Mouse (Mus musculus) MEL (cell line): ENCODE measurements around the gene Vstm2l. TPM values are rescaled to one million over a fixed set of nuclear protein-coding genes. Genes with fewer than 3 reads are reported as not detected.

ENCODE experiments used
- DNase-seq: peaks from one replicate; pipeline ENCODE4 v3.0.0; 2011; ENCODE audit warnings: low read depth, low spot score
- H3K27ac ChIP-seq: 2 replicates; pipeline ENCODE4 v1.5.1; 2012; ENCODE audit warnings: low read depth, mild to moderate bottlenecking, control low read depth, low read length, moderate library complexity; ENCODE audit not compliant: control insufficient read depth
- H3K27me3 ChIP-seq, 2 experiments: fragments of 150-350 bp in 1 of 2; sonication (generic) in 1 of 2; 2 replicates each; pipeline ENCODE4 v1.6.1; 2012; ENCODE audit warnings: low read length in 2 of 2, mild to moderate bottlenecking in 2 of 2, improper control_type of control experiment in 1 of 2, moderate library complexity in 1 of 2; ENCODE audit not compliant: insufficient read depth in 2 of 2, control insufficient read depth in 1 of 2
- H3K36me3 ChIP-seq, 2 experiments: 2 replicates each; pipeline ENCODE4 v1.6.1; 2012 to 2014; ENCODE audit warnings: low read length in 2 of 2, improper control_type of control experiment in 1 of 2, inconsistent platforms in 1 of 2, mild to moderate bottlenecking in 1 of 2; ENCODE audit not compliant: insufficient read depth in 2 of 2, control insufficient read depth in 1 of 2
- H3K4me1 ChIP-seq, 2 experiments: fragments of 150-350 bp in 1 of 2; sonication (generic) in 1 of 2; 2 replicates each; pipeline ENCODE4 v1.6.1; 2012; ENCODE audit warnings: low read length in 2 of 2, improper control_type of control experiment in 1 of 2, mild to moderate bottlenecking in 1 of 2; ENCODE audit not compliant: insufficient read depth in 2 of 2, control insufficient read depth in 1 of 2
- H3K4me3 ChIP-seq, 2 experiments: fragments of 150-350 bp in 1 of 2; sonication (generic) in 1 of 2; 2 replicates each; pipeline ENCODE4 v1.5.1; 2012; ENCODE audit warnings: low read depth in 2 of 2, low read length in 2 of 2, mild to moderate bottlenecking in 2 of 2, moderate library complexity in 2 of 2, control low read depth in 1 of 2, improper control_type of control experiment in 1 of 2; ENCODE audit not compliant: control insufficient read depth in 1 of 2, insufficient read depth in 1 of 2
- H3K79me2 ChIP-seq: 2 replicates; pipeline ENCODE4 v1.6.1; 2012; ENCODE audit warnings: mild to moderate bottlenecking, low read length, moderate library complexity; ENCODE audit not compliant: control insufficient read depth, poor library complexity, insufficient read depth
- H3K9ac ChIP-seq: 2 replicates; pipeline ENCODE4 v1.6.1; 2012; ENCODE audit warnings: low read depth, mild to moderate bottlenecking, control low read depth, low read length, moderate library complexity; ENCODE audit not compliant: control insufficient read depth, poor library complexity, severe bottlenecking
- H3K9me3 ChIP-seq: fragments of 150-350 bp; sonication (generic); replicated peaks from 2 replicates; pipeline ENCODE4 v1.6.1; 2012; ENCODE audit warnings: mild to moderate bottlenecking, low read length, improper control_type of control experiment, moderate library complexity; ENCODE audit not compliant: insufficient read depth
- CHD2 ChIP-seq: IDR thresholded peaks from 2 replicates; pipeline ENCODE4 v1.6.1; 2011; ENCODE audit warnings: low read length, improper control_type of control experiment
- CTCF ChIP-seq, 3 experiments: IDR thresholded peaks in 2 of 3; conservative IDR thresholded peaks in 1 of 3; 2 replicates each; pipeline ENCODE4 v1.5.1; 2011 to 2012; ENCODE audit warnings: low read length in 3 of 3, low read depth in 2 of 3, mild to moderate bottlenecking in 2 of 3, improper control_type of control experiment in 1 of 3, inconsistent platforms in 1 of 3, mixed read lengths in 1 of 3, moderate library complexity in 1 of 3; ENCODE audit not compliant: control insufficient read depth in 1 of 3, insufficient read depth in 1 of 3, poor library complexity in 1 of 3, severe bottlenecking in 1 of 3
- E2F4 ChIP-seq: IDR thresholded peaks from 2 replicates; pipeline ENCODE4 v1.6.1; 2011; ENCODE audit warnings: low read depth, low read length, improper control_type of control experiment, borderline replicate concordance
- ELF1 ChIP-seq: IDR thresholded peaks from 2 replicates; pipeline ENCODE4 v1.6.1; 2014; ENCODE audit warnings: low read depth, mild to moderate bottlenecking, inconsistent platforms, low read length, improper control_type of control experiment, moderate library complexity
- EP300 ChIP-seq, 2 experiments: IDR thresholded peaks; 2 replicates each; pipeline ENCODE4 v1.6.1; 2011; ENCODE audit warnings: improper control_type of control experiment in 2 of 2, low read length in 2 of 2, low read depth in 1 of 2, mild to moderate bottlenecking in 1 of 2
- ETS1 ChIP-seq: IDR thresholded peaks from 2 replicates; pipeline ENCODE4 v1.6.1; 2012; ENCODE audit warnings: low read depth, mild to moderate bottlenecking, inconsistent platforms, low read length, improper control_type of control experiment, moderate library complexity
- GABPA ChIP-seq: IDR thresholded peaks from 2 replicates; pipeline ENCODE4 v1.6.1; 2012; ENCODE audit warnings: low read depth, mild to moderate bottlenecking, inconsistent platforms, low read length, improper control_type of control experiment, moderate library complexity
- JUND ChIP-seq: IDR thresholded peaks from 2 replicates; pipeline ENCODE4 v1.6.1; 2011; ENCODE audit warnings: low read depth, mild to moderate bottlenecking, improper control_type of control experiment, low read length
- MAFK ChIP-seq: IDR thresholded peaks from 2 replicates; pipeline ENCODE4 v1.6.1; 2011; ENCODE audit warnings: low read depth, mild to moderate bottlenecking, low read length, improper control_type of control experiment, borderline replicate concordance
- MAX ChIP-seq: IDR thresholded peaks from 2 replicates; pipeline ENCODE4 v1.6.1; 2011; ENCODE audit warnings: low read length, improper control_type of control experiment
- MAZ ChIP-seq: IDR thresholded peaks from 2 replicates; pipeline ENCODE4 v1.6.1; 2012; ENCODE audit warnings: low read depth, mild to moderate bottlenecking, inconsistent platforms, low read length, improper control_type of control experiment
- NELFE ChIP-seq: IDR thresholded peaks from 2 replicates; pipeline ENCODE4 v1.6.1; 2011; ENCODE audit warnings: low read depth, low read length, improper control_type of control experiment
- POLR2AphosphoS2 ChIP-seq: IDR thresholded peaks from 2 replicates; pipeline ENCODE4 v1.6.1; 2011; ENCODE audit warnings: low read length, improper control_type of control experiment
- POLR2AphosphoS5 ChIP-seq: IDR thresholded peaks from 2 replicates; pipeline ENCODE4 v1.6.1; 2012; ENCODE audit warnings: low read depth, borderline replicate concordance, mild to moderate bottlenecking, inconsistent platforms, low read length, moderate library complexity, mixed read lengths
- RCOR1 ChIP-seq: IDR thresholded peaks from 2 replicates; pipeline ENCODE4 v1.6.1; 2012; ENCODE audit warnings: low read depth, mild to moderate bottlenecking, inconsistent platforms, low read length, improper control_type of control experiment
- SIN3A ChIP-seq: IDR thresholded peaks from 2 replicates; pipeline ENCODE4 v1.6.1; 2012; ENCODE audit warnings: low read length, improper control_type of control experiment, inconsistent platforms
- SMC3 ChIP-seq: IDR thresholded peaks from 2 replicates; pipeline ENCODE4 v1.6.1; 2011; ENCODE audit warnings: low read depth, low read length, improper control_type of control experiment
- TBP ChIP-seq: IDR thresholded peaks from 2 replicates; pipeline ENCODE4 v1.8.0; 2011; ENCODE audit warnings: low read depth, low read length, improper control_type of control experiment
- TCF12 ChIP-seq: IDR thresholded peaks from 2 replicates; pipeline ENCODE4 v1.6.1; 2014; ENCODE audit warnings: low read depth, mild to moderate bottlenecking, inconsistent platforms, low read length, improper control_type of control experiment, moderate library complexity
- ZC3H11A ChIP-seq: IDR thresholded peaks from 2 replicates; pipeline ENCODE4 v1.6.1; 2012; ENCODE audit warnings: low read depth, mild to moderate bottlenecking, inconsistent platforms, low read length, improper control_type of control experiment
- ZKSCAN1 ChIP-seq: IDR thresholded peaks from 2 replicates; pipeline ENCODE4 v1.6.1; 2012; ENCODE audit warnings: low read depth, mild to moderate bottlenecking, inconsistent platforms, low read length, improper control_type of control experiment, moderate library complexity
- ZMIZ1 ChIP-seq: IDR thresholded peaks from 2 replicates; pipeline ENCODE4 v1.6.1; 2012; ENCODE audit warnings: low read depth, mild to moderate bottlenecking, inconsistent platforms, low read length, improper control_type of control experiment, moderate library complexity
- polyA plus RNA-seq, 2 experiments: library from polyadenylated mRNA; stranded (reverse) in 1 of 2; unstranded in 1 of 2; fragments of >175 nt in 1 of 2; fragments of >200 nt in 1 of 2; gene quantifications; 2 replicates each; pipeline versions ENCODE4 v1.2.1 to v1.2.4; 2012; ENCODE audit warnings: low replicate concordance in 2 of 2, low read depth in 1 of 2; ENCODE audit not compliant: insufficient read length in 2 of 2, insufficient read depth in 1 of 2, missing spikeins in 1 of 2
- total RNA-seq: library from RNA; depleted of rRNA; stranded (reverse); fragments of 300-350 nt; gene quantifications from 2 replicates; pipeline ENCODE4 v1.2.3, GENCODE M21; 2012

The Vstm2l gene
- total and polyA plus RNA-seq, 3 experiments: not detected

- Histone ChIP-seq H3K4me3 (no peak overlapping the region), H3K79me2 (no peaks in the 10 kb centered on the region), H3K9me3 (no peaks in the 10 kb centered on the region), H3K27ac (no peak overlapping the region), H3K4me1 (no peaks in the 10 kb centered on the region), H3K9ac (no peak overlapping the region), H3K27me3 (no peaks in the 10 kb centered on the region; a peak in 1 of 4 replicates), H3K36me3 (no peaks in the 10 kb centered on the region; a peak in 1 of 4 replicates)
- DNase-seq: no peak
- TF ChIP-seq GABPA (no peak), ZMIZ1 (no peak), EP300 (IDR thresholded peaks at IDR 0.05; ENCODE audit: low read depth in 1 of 2, low read length in 2 of 2) (no peak), RCOR1 (no peak), ZKSCAN1 (no peak), CTCF (IDR thresholded peaks at IDR 0.05 in 2 of 3, conservative IDR thresholded peaks at IDR 0.05 in 1 of 3; ENCODE audit: control insufficient read depth in 1 of 3, insufficient read depth in 1 of 3, low read depth in 2 of 3, low read length in 3 of 3, poor library complexity in 1 of 3, severe bottlenecking in 1 of 3) (no peak), NELFE (no peak), CHD2 (no peak), TBP (no peak), JUND (no peak), SMC3 (no peak), ZC3H11A (no peak), SIN3A (no peak), ELF1 (no peak), E2F4 (no peak), POLR2AphosphoS2 (no peak), ETS1 (no peak), TCF12 (no peak), POLR2AphosphoS5 (no peak), MAZ (no peak)
Measured at GRCm38 (mm10) chr2:157979241-157979640, 64.8 kb downstream of the Vstm2l start.

GRCm38 (mm10) chr2:157982727-157983126, 68.3 kb downstream of the Vstm2l start:
- no peaks in the 10 kb centered on the region for H3K9me3 ChIP-seq
- no peaks in the 10 kb centered on the region for H3K79me2 ChIP-seq
- H3K9ac ChIP-seq: no peak overlapping the region
- no peak overlapping the region for H3K27ac ChIP-seq
- TF ChIP-seq MAX: no peak
- TF ChIP-seq MAFK: no peak
- TF ChIP-seq CHD2: no peak
- no peak overlapping the region for H3K4me3 ChIP-seq
- no peaks in the 10 kb centered on the region for H3K4me1 ChIP-seq
- no peak for DNase-seq
- no peaks in the 10 kb centered on the region for H3K27me3 ChIP-seq
- no peaks in the 10 kb centered on the region; a peak in 1 of 4 replicates for H3K36me3 ChIP-seq
